Mouse (Mus musculus) liver (tissue): ENCODE measurements around the gene Setd7.

ENCODE experiments used
- DNase-seq: peaks from one replicate; pipeline ENCODE4 v3.0.0-alpha.2; 2020; ENCODE audit warnings: mixed read lengths

Setd7 gene

DNA sequence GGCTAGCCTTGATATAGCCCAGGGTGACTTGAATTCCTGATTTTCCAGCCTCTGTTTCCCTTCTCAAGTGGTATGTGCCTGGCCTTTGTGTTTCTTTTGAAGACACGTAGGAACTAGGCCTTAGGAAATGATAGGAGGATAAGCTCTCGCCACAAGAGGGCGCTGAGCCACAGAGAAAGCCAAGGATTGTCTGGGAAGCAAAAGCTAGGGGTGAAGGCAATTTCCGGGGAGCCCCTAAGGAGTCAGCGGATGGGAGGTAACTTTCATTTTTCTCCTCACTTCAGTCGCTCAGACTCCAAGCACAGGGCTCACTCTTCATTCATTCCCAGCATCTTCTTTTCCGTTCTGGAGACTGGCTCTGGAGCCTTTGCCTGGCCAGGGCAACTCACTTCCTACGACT, 49.8 kb downstream of the Setd7 start:
- peak; percentile 79 for DNase-seq

DNA sequence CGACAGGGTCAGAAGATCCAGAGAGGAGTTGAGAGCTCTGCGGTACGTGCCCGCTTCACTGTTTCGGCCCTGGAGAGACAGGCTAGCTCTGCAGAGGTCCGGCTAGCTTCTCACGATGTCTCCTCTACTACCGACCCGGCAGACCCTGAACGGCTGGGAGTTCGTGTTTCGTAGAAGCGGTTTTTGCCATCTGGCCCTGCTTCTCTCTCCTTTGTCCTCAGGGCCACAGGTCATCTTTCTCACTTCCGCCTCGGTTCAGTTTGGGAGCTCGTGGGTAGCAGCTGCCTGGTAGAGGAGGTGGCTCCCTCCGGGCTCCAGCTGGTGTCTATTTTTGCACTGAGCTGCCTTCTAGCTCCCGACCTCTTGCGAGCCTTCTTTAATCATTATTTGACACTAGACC, 55.2 kb downstream of the Setd7 start:
- DNase-seq = no peak

DNA sequence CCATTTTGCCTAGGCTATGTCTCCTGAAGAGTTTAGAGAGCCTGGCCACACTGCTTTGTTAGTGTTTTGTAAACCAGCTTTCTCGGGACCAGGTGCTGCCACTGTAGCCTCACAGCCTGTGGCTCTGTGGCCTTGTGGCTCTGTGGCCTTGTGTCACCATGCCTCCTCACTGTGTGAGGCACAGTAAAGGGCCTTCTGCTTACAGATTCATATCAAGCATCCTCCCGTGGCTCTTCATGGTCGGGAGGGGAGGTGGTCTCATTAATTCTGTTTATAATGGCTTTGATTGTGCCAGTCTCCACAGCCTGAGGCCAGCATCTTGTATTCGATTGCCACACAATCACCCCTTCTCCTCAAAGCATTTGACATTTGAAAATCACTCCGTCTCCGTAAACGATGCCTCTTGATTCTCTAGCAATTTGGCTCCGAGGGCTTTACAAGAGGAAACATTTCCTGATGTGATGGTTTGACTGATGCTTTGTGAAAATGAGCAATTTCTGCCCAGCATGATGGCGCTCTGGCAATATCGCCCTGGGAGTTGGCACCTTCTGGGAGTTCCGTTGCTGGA, 56.2 kb downstream of the Setd7 start:
- no peak for DNase-seq

DNA sequence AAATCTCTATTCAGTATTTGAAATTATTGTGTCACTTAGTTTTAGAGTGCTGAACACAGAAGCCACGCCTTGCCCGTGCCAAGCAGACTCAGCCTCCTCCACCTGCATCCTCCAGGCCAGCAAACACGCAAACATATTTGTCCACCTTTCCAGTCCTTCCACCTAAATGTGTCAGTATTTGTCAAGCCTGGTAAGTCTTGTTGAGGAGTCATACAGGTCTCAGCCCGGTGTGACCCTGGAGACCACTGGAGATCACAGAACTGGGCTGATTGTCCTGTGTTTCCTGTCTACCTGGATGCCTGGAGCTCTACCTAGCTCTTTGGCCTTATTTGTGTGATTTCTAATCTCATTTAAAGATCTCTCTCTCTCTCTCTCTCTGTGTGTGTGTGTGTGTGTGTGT, 60.8 kb downstream of the Setd7 start:
- DNase-seq = no peak

DNA sequence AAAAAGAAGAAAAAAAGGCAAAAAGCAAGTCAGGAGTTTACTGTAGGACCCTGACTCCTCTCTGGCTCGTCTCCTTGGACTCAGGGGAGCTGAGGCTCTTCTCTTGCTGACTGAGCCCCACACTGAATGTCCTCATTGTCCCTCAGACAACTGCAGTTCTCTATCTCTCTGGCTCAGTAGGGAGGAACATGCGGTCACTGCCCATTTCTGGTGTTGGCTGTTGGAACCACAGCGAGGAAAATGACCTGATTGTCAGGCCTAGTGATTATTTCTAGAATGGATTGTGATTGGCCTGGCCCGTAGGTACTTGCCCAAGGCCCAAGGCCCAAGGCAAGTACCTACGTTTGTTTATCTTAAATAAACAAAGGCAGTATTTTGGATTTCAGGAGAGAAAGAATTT, 62.0 kb downstream of the Setd7 start:
- DNase-seq = no peak

DNA sequence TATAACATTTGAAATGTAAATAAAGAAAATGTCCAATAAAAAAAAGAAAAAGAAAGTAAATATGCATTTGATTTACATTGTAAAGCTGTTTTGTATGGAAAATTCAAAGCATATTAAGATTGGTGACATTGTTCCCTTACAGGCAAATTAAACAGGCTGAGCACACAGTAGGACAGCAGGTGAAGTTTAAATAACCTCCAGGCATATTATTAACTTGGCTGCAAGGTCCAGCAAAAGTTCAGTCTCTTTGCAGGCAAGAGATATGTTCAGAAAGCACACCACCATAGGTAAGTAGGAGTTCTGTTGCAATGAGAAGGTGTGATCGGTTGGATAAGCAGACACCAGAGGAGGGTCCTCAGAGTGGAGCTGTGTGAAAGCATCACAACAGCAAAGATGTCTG, 62.7 kb downstream of the Setd7 start:
- no peak for DNase-seq

DNA sequence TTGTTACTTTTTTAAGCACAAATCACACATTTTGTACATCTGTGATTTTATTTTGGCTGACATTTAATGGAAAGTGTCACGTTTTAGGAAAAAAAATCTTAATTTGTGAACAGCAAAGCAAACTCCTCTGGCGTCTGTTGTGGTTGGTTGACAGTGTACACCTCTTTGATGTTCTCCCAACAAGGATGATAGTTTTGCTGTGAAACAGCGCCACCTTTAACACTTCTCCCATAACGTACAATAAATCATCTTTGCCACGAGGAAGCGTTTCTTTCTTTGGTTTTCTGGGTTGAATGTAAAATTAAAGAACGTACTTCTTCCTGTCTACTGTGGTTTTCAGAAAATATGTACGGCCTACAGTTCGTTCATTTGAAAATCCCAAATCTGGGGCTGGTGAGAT, 65.0 kb downstream of the Setd7 start:
- no peak for DNase-seq

DNA sequence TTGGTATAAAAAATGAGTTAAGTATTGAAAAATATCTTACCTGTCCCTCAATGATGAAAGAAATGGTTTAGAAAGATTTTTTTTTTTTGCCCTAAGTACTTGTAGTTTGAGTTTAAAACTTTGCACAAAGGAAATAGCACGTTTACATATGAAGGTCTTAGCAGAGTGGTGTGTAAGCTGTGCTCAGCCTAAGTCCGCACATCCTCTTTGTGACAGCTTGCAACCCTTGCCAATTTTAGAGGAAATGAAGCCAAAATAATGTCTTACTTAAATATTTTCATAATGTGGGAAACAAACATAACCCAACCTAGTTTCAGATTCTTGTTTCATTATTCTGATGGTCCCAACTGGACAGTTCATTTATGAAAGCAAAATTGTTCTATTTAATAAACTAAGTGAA, 66.2 kb downstream of the Setd7 start:
- no peak for DNase-seq

DNA sequence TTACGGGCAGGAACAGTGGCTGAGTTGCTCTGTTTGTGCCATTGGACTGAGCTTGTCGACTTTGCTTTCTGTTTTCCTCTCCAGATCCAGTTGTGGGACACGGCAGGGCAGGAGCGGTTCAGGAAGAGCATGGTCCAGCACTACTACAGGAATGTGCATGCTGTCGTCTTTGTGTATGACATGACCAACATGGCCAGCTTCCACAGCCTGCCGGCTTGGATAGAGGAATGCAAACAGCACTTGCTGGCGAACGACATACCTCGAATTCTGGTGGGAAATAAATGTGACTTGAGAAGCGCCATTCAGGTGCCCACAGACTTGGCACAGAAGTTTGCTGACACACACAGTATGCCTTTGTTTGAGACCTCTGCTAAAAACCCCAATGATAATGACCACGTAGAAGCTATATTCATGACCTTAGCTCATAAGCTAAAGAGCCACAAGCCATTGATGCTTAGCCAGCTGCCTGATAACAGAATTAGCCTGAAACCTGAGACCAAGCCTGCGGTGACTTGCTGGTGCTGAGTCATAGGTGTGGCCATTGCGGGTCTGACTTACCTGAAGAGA, 67.3 kb downstream of the Setd7 start:
- DNase-seq = no peak

DNA sequence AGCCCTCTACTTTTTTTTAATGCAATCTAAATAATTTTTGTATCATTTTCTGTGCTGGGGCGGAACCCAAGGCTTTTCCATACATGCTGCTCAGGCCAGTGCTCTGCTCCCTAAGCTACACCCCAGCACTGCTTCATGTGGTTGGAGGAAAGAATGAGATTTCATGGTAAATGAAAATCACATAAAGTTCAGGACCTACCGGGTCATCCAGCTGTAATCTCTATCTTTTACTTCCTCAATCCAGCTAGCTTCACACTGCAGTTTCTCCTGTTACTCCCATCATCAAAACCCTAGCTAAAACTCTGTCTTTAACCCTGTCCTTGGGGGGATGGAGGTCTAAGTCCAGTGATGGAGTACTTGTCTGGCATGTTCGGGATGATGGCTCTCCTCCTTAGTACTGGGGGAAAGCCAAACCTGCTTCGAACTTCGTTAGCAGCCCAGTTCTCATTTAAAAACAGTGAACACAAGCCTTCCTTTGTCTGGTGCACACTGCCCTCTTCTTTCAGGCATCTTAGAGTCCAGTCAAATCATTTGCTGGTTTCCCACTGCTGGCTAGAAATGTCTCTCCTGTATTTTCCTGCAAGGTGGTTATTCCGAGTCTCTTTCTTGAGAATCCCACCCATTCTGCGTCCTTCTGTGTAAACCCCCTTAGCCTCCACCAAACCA, 70.5 kb downstream of the Setd7 start:
- no peak for DNase-seq

DNA sequence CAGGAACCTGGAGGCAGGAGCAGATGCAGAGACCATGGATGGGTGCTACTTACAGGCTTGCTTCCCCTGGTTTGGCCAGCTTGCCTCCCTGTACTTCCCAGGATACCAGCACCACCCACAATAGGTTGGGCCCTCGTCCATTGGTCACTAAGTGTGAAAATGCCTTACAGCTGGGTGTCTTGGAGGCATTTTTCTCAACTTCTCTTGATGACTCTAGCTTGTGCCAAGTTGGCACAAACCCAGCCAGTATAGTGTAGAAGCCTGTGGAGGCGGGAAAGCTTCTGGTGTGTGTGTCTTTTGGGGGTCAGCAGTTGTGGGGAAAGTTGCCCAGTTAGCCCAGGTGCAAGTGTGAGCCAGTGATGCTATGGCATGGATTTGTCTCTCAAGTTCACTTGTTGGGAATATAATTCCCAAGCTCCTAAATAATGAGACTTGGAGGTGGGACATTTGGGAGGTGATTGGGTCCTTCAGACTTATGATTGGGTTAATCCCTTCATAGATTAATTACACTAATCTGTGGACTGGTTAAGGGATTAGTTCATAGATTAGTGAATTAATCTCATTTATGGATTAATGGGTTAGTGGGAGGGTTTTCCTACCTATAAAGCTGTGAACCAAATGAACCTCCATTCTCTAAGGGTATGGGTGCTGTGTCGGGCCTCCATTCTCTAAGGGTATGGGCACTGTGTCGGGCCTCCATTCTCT, 74.0 kb downstream of the Setd7 start:
- DNase-seq = no peak

DNA sequence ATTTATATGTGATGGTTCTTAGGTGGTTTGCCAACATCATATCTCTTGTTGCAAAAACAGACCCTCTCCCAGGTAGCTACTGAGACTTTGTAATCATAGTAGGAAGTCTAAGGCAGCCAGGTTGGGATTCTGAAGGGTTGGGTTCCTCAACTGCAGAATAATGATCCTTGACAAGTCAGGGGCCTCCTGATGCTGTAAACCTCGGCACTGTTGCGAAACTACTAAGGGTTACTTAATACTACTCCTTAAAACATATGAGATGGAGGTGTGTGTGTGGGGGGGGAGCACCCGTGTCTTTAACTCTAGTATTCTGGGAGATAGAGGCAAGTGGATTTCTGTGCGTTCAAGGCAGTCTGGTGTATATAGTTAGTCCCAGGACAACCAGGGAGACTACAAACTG, 75.3 kb downstream of the Setd7 start:
- no peak for DNase-seq

DNA sequence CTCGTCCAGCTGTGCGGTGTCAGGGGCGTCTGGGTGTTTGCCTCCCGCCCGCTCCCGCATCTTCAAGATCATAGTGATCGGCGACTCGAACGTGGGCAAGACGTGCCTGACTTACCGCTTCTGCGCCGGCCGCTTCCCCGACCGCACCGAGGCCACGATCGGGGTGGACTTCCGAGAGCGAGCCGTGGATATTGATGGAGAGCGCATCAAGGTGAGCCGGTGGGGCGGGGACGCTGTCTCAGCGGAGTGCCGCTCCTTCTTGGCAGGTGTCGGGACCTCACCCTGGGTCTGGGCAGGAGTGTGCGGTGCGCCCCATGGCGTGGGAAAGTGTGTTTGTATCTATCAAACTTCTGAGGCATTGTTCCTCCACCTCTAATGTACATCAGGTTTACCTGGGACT, 76.3 kb downstream of the Setd7 start:
- DNase-seq = no peak

DNA sequence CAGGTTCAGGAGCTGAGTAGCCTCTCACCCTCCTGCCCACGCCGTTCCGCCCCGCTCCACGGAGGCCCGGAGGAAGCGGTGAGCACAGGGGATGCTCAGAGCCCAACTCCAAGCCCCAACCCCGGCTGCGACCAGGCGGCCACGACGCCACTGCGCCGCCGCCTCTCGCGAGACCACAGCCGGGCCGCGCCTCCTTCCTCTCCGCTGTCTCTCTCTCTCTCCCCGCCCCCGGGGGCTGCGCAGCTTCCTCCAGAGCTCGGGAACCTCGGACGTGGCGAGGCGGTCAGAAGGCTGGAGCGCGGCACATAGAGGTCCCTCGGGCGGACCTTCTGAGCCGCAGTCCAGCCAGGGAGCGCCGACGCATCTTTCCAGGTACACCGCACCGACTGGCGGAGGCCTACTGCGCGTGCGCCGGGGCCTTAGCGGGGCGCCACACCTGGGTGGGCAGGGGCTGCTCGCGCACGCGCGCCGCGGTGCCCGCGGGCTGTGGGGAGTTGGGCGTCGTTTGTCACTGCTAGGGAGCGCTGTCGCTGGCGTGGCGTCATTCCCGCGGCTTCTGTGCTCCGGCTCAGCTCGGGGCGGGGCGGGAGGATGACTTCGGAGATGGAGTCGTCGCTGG, 76.8 kb downstream of the Setd7 start, which contains the start of gene Rab33b:
Rab33b (plus strand) TSS at position 180 of the 619 bp plus-strand sequence.
- peak; percentile 96 for DNase-seq

DNA sequence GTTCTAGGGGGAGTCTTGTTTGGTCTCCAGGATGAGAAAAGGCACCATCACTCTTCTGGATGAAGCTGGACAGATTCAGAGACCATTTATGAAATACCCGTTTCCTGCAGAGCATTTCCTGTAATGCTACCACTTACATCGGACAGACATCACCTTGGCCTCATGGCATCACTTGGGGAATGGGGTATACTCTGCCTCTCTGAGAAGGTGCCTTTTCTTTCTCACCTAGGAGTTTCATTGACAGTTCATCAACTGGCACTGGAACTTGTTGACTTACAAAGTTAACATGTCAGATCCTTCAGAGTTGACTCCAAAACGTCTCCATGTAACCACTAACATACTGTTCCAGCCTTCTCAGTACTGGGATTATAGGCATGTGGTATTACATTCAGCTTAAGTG, 77.9 kb downstream of the Setd7 start:
- no peak for DNase-seq

DNA sequence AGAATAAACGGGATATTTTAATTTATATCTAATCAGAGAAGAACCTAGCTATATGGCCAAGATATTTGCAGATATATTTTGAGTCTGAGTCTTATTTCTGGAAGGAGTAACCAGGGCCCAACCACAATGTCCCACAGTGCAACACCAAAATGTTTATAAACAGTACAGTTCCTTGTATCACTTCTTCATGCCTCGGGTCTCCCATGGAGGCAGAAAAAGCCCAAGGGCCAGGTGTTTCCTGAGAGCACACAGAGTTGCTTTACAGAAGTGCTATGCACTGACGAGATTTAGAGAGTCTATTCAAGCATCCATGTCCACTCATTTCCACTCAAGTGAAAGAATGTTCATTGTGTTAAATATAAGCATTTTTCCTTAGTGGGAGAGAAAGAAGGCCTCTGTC, 78.8 kb downstream of the Setd7 start:
- DNase-seq = no peak

DNA sequence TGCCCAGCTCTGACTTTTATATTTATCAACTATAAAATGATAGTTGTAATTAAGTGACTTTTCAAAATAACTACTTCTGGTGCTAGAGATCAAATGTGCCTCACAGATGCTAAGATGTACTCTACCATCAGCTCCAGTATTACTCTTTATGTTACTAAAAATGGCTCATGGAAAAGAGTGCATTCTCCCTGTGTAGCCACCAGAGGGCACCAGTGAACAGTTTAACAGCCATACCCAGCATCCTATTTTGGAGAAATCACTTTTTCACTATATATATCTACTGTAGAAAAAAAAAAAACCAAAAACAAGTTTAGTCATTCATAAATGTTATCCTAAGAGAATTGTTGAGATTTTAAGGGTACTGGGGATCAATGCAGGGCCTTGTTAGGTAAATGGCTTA, 79.6 kb downstream of the Setd7 start:
- DNase-seq = peak; percentile 70

DNA sequence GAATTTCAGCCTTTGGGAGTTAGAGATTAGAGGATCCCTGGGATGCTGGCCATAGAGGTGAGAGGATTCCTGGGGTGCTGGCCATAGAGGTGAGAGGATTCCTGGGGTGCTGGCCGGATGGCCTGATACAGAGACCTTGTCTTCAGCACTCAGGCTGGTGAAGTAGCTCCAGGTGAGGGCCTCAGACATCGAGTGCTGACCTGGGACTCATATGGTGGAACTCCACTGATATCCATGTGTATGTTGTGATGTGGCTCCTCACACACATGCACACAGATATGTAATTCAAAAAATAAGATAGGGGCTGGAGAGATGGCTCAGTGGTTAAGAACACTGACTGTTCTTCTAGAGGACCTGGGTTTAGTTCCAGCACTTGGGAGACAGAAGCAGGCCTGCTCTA, 80.8 kb downstream of the Setd7 start:
- DNase-seq = no peak

DNA sequence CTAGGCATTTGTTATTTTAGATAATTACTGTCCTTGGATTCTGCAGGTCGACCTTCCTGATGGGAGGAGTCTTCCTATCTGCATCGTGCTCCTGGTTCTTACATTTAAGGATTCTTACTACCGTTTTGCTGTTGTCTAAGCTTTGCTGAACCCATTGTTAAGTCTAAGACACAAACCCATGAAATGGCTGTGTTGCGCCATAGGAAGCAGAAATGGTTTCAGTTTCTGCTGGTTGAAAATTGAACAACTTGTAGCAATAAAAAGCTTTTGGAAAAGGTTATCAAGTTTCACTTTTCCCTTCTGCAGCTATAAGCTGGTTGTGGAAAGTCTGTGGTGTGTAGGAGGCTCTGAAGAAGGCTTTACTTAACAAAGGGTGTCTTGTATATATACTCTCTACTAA, 85.0 kb downstream of the Setd7 start:
- DNase-seq = no peak

DNA sequence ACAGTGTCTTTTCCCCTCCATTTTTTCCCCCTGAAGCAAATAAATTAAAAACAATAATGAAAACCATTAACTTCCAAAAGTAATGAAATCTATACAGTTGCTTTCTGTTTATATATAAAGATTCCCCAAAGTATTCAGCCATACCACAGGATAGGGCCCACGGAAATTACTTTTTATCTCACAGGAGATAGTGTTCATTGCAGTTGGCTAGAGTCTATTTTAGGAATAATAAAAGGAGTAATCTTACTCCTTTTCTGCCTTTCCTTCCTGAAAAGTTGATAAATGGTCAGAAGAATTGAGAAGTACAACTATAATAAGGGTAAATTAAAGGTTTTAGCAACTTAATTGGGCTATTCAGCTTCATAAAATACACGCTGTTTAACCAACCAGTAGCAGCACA, 92.1 kb downstream of the Setd7 start:
- no peak for DNase-seq
